Mouse (Mus musculus) brain, embryonic 14.5 days (tissue): ENCODE measurements around the gene Rnf169. TPM values are rescaled to one million over a fixed set of nuclear protein-coding genes. Genes with fewer than 3 reads are reported as not detected.
"Not testable (repeated sequence)": the region's sequence is repeated elsewhere in the genome, so short reads cannot be mapped to it uniquely, and the experiment has no call there.

Experiments used
- DNase-seq: peaks from one replicate; pipeline ENCODE4 v3.0.0-alpha.2; 2011; ENCODE audit warnings: low read depth
- CTCF ChIP-seq: fragments of 200-500 bp; IDR thresholded peaks from 2 replicates; pipeline ENCODE4 v1.5.1; 2012; ENCODE audit warnings: inconsistent platforms, mild to moderate bottlenecking, moderate library complexity, borderline replicate concordance; ENCODE audit not compliant: insufficient read depth, insufficient read length; ENCODE audit errors: extremely low read depth
- POLR2A ChIP-seq: fragments of 200-500 bp; IDR thresholded peaks from 2 replicates; pipeline ENCODE4 v1.6.1; 2012; ENCODE audit warnings: mild to moderate bottlenecking, inconsistent platforms, borderline replicate concordance; ENCODE audit not compliant: poor library complexity, insufficient read depth, insufficient read length, severe bottlenecking; ENCODE audit errors: extremely low read depth
- polyA plus RNA-seq: library from polyadenylated mRNA; depleted of rRNA; stranded (reverse); fragments of >200 nt; gene quantifications from 2 replicates; pipeline ENCODE4 v1.2.3, GENCODE M21; 2012

Rnf169 gene
- polyA plus RNA-seq, 1 experiment: 10.1 TPM

GRCm38 (mm10) chr7:99975819-99976575 is 4.3 kb downstream of the Rnf169 start:
- DNase-seq: no peak
- TF ChIP-seq POLR2A (no peak), CTCF (no peak)

DNA sequence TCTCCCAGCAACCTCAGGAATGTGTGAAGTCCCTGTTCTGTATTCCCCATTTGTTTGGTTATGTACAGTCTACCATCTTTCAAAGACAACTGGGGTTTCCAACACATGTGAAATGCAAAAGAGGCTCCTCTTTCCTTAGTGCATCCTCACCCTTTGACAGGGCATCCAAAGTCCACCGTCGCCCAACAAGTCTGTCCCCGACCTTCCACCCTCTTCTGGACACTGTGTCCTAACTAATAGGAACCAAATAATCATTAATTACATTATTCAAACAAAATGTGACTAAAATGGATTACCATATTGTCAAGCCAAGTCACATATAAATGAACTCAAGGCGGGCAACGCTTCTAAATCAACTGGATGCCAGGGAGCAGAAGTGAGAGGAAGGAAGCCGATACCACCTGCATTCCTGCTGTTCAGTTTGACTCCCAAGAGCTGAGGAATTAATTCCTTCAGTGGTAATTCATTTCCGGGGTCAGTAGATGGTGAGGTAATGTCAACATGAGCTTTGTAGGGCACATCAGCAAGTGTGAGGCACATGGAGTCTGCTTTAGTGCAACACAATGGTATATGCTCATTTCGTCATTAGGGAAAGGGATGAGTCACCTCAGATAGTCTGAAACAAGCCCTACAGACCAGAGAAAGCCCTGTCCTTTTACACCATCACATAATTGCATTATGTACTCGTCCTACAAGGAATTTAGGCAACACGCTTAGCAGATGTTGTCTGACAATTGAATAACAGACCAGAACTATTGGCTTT is 5.9 kb downstream of the Rnf169 start:
- no peak for TF ChIP-seq POLR2A
- no peak for TF ChIP-seq CTCF
- no peak for DNase-seq

GRCm38 (mm10) chr7:99972912-99973311 is 7.3 kb downstream of the Rnf169 start:
- DNase-seq: not testable (repeated sequence)

DNA sequence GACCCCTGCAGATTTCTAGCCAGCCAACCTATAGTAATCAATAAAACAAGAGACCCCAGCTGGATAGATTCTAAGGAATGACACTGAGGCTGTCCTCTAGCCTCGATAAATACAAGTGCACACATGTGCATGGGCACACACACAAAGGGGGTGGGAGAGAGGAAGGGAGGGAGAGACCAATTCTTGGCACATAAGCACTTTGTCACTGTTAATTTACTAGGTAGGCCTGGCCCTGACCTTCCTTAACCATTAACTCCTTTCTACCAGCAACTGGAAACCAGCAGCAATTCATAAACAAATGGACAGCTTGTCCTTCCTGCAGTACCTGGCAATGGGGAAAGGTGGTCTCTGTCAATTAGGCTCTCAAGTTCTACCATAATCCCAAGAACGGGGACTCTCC is 8.3 kb downstream of the Rnf169 start:
- TF ChIP-seq CTCF (no peak), POLR2A (no peak)
- DNase-seq: no peak

DNA sequence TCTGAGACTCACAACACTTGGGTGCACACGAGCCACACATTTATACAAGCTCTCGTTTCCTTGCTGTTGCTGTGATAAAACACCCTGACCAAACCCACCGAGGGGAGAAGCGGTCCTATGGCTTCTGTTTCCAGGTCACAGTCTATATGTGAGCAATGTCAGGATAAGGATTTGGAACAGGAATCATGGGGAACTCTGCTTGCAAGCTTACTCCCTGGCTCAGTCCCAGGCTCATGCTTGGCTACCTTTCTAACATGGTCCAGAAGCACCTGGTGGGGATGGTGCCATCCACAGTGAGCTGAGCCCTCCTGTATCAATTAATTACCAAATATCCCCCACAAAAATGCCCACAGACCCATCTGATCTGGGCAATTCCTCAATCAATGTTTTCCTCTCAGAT is 11.1 kb downstream of the Rnf169 start:
- no peak for TF ChIP-seq POLR2A
- TF ChIP-seq CTCF: no peak
- DNase-seq: no peak

- no peak for TF ChIP-seq CTCF
- TF ChIP-seq POLR2A: no peak
- peak; percentile 56 for DNase-seq
Measured at GRCm38 (mm10) chr7:99966011-99966721, 14.1 kb downstream of the Rnf169 start.

DNA sequence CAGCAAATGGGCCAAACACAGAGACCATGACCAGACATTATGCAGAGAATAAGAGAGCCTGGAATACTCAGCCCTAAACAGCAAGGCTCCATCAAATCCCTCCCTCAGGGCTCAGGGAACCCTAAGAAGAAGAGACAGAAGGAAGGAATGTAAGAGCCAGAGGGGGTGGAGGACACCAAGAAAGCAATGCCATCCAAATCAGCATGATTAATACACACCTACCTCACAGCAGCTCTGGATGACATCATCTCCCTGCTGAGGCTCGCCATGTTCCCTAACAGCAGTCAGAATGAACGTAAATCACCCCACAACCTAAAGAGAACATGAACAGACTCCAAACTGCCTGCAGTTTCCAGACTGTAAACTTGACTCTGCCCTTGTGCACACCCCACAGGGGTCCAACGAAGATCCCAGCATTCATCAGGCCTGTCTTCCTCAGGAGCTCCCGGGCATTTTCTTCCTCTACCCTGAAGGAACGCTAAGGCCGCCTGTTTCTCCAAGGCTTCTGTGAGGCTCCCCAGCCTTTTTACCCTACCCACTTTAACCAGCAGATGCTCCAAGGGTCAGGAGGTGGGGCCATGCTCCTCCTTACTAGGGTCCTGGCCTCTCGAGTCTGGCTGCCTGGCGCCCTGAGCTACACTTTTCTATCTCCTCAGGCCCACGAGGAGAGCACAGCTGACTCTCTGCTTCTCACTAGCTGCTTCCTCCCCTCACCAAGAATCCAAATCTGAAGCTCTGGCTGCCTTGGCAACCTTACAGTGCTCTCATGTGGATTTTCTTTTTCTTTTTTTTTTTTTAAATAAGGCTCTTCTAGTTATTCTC is 15.0 kb downstream of the Rnf169 start:
- TF ChIP-seq POLR2A (no peak), CTCF (no peak)
- DNase-seq: peak; percentile 76

- DNase-seq: no peak
- TF ChIP-seq CTCF: no peak
- no peak for TF ChIP-seq POLR2A
Measured at GRCm38 (mm10) chr7:99963237-99963860, 16.9 kb downstream of the Rnf169 start.

DNA sequence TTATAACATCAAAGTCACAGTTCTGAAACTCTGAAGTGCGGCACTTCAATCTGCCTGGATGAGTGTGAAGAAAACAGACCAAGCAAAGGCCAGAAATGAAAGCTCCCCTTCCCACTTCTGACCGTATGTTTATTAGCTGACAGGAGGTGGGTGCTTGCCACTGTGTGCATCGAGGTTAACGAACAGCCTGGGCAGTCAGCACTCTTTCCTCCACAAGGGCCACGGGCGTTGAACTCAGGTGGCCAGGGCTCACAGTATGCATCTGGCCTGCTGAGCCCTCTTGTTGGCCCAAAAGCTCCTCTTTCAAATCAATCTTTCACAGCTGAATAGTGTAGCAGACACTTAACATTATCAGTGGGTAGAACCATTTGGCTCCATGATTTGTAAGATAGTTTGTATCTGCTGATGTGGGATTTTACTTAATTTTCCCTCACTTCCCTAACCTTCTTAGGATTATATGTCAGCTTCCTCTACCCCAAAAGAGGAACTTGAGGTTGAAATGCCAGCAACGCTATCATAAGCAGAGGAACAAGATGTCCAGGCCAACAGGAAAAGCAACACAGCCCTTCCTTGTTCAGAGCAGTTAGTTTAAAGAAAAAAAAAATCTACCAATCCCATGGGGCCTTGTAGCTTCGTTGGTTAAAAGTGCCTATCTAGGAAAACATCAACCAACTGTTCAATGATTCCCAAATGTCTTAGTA is 17.6 kb downstream of the Rnf169 start:
- no peak for DNase-seq
- no peak for TF ChIP-seq POLR2A
- TF ChIP-seq CTCF: no peak

GRCm38 (mm10) chr7:99961518-99961917 is 18.7 kb downstream of the Rnf169 start:
- no peak for TF ChIP-seq POLR2A
- no peak for TF ChIP-seq CTCF
- no peak for DNase-seq

DNA sequence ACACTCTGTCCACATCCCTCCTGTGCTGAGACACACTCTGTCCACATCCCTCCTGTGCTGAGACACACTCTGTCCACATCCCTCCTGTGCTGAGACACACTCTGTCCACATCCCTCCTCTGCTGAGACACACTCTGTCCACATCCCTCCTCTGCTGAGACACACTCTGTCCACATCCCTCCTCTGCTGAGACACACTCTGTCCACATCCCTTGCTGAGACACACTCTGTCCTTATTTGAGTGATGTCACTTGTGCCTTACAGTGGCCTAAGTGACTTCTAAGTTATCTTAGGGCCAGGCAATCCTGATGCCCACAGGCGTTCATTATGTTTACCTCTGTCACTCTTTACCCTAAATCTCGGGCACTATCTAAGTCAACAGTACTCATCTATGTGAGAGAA is 19.7 kb downstream of the Rnf169 start:
- not testable (repeated sequence) for DNase-seq
